In genomic region chr17:85915870-85916269, GRCm38 (mm10) we compare ENCODE assay signal across 16 mouse cellular contexts.
"Had no signal": no experiment of that assay in that cellular context is flagged by ENCODE, and none has a peak within 500 bp of the region (broad histone marks: within the 10 kb centered on the region; RNA-seq: fewer than 3 reads in every experiment).

No protein-coding gene starts in this region.

- H3K4me3 ChIP-seq: neural tube, embryonic 13.5 days; neural tube, embryonic 15.5 days; stomach, embryonic 15.5 days had no signal

- H3K4me1 ChIP-seq: neural tube, embryonic 13.5 days; neural tube, embryonic 15.5 days; stomach, embryonic 15.5 days had no signal

- H3K27ac ChIP-seq: neural tube, embryonic 13.5 days; neural tube, embryonic 15.5 days; stomach, embryonic 15.5 days; stomach, postnatal 0 days had no signal

- H3K9ac ChIP-seq: neural tube, embryonic 13.5 days; neural tube, embryonic 15.5 days; stomach, embryonic 15.5 days had no signal

- DNase-seq: retina, postnatal 1 day; right cerebral cortex, adult 18-20 months; right cerebral cortex, postnatal 14 days; right cerebral cortex, postnatal 25 days; right cerebral cortex, postnatal 4 days; spleen, adult 18-20 months; thymus, adult 18-20 months; thymus, adult 2 months; thymus, postnatal 14 days; thymus, postnatal 25 days; thymus, postnatal 36 days; thymus, postnatal 4 days had no signal

- H3K4me2 ChIP-seq: neural tube, embryonic 13.5 days; neural tube, embryonic 15.5 days; stomach, embryonic 15.5 days had no signal

- H3K36me3 ChIP-seq: neural tube, embryonic 13.5 days; neural tube, embryonic 15.5 days; stomach, embryonic 15.5 days had no signal

- H3K9me3 ChIP-seq: neural tube, embryonic 13.5 days; neural tube, embryonic 15.5 days; stomach, embryonic 15.5 days had no signal

- H3K27me3 ChIP-seq: neural tube, embryonic 13.5 days; stomach, embryonic 15.5 days had no signal
